Mouse (Mus musculus): Measurements from ENCODE around the gene Itpr2.

Gene Itpr2

GRCm38 (mm10) chr6:146416461-146416860 is 85.6 kb downstream of the Itpr2 start:
- DNase-seq (ENCODE audit: inconsistent ontology term) = no peak

GRCm38 (mm10) chr6:146414094-146414493 is 87.9 kb downstream of the Itpr2 start:
- DNase-seq (ENCODE audit: inconsistent ontology term) = no peak

- DNase-seq (ENCODE audit: inconsistent ontology term) = no peak
These were observed 90.5 kb downstream of the Itpr2 start for GRCm38 (mm10) chr6:146411446-146412070.

GRCm38 (mm10) chr6:146410427-146410810 is 91.6 kb downstream of the Itpr2 start:
- DNase-seq (ENCODE audit: inconsistent ontology term) = no peak

- peak; percentile 86 for DNase-seq (ENCODE audit: inconsistent ontology term)
These were observed 92.2 kb downstream of the Itpr2 start for GRCm38 (mm10) chr6:146409692-146410426.

- DNase-seq (ENCODE audit: inconsistent ontology term) = no peak
These were observed 96.6 kb downstream of the Itpr2 start for GRCm38 (mm10) chr6:146405380-146405779.

- DNase-seq (ENCODE audit: inconsistent ontology term) = peak; percentile 43
These were observed 97.1 kb downstream of the Itpr2 start for GRCm38 (mm10) chr6:146404876-146405275.

GRCm38 (mm10) chr6:146404156-146404555 is 97.9 kb downstream of the Itpr2 start:
- peak; percentile 76 for DNase-seq (ENCODE audit: inconsistent ontology term)

- peak; percentile 40 for DNase-seq (ENCODE audit: inconsistent ontology term)
These were observed 98.9 kb downstream of the Itpr2 start for GRCm38 (mm10) chr6:146402905-146403642.

GRCm38 (mm10) chr6:146397803-146398202 is 104.2 kb downstream of the Itpr2 start:
- peak; percentile 17 for DNase-seq (ENCODE audit: inconsistent ontology term)

- no peak for DNase-seq (ENCODE audit: inconsistent ontology term)
These were observed 105.8 kb downstream of the Itpr2 start for GRCm38 (mm10) chr6:146396253-146396652.

GRCm38 (mm10) chr6:146395616-146396015 is 106.4 kb downstream of the Itpr2 start:
- DNase-seq (ENCODE audit: inconsistent ontology term) = no peak

- DNase-seq (ENCODE audit: inconsistent ontology term) = no peak
These were observed 109.8 kb downstream of the Itpr2 start for GRCm38 (mm10) chr6:146392188-146392587.

GRCm38 (mm10) chr6:146390159-146390558 is 111.9 kb downstream of the Itpr2 start:
- DNase-seq (ENCODE audit: inconsistent ontology term) = no peak

- DNase-seq (ENCODE audit: inconsistent ontology term) = no peak
These were observed 114.0 kb downstream of the Itpr2 start for GRCm38 (mm10) chr6:146388010-146388409.

GRCm38 (mm10) chr6:146387039-146387713 is 114.8 kb downstream of the Itpr2 start:
- peak; percentile 62 for DNase-seq (ENCODE audit: inconsistent ontology term)

- DNase-seq (ENCODE audit: inconsistent ontology term) = no peak
These were observed 122.8 kb downstream of the Itpr2 start for GRCm38 (mm10) chr6:146379263-146379662.

GRCm38 (mm10) chr6:146371511-146371910 is 130.5 kb downstream of the Itpr2 start:
- no peak for DNase-seq (ENCODE audit: inconsistent ontology term)

GRCm38 (mm10) chr6:146366180-146366579 is 135.8 kb downstream of the Itpr2 start:
- no peak for DNase-seq (ENCODE audit: inconsistent ontology term)

- DNase-seq (ENCODE audit: inconsistent ontology term) = no peak
These were observed 144.1 kb downstream of the Itpr2 start for GRCm38 (mm10) chr6:146357911-146358310.

- no peak for DNase-seq (ENCODE audit: inconsistent ontology term)
These were observed 149.7 kb downstream of the Itpr2 start for GRCm38 (mm10) chr6:146352258-146352805.

GRCm38 (mm10) chr6:146351816-146352215 is 150.2 kb downstream of the Itpr2 start:
- DNase-seq (ENCODE audit: inconsistent ontology term) = no peak
